Mouse (Mus musculus) CH12F3 (cell line): ENCODE results near the gene Pgbd1.
"Not testable (repeated sequence)": the region's sequence is repeated elsewhere in the genome, so short reads cannot be mapped to it uniquely, and the experiment has no call there.

Experiments
- in situ Hi-C: fragments of 300-500 bp; cut with MboI; formaldehyde crosslinking; loops from 2 replicates; pipeline ENCODE4 v1.14.3; 2020; ENCODE audit warnings: low sequenced_read_pairs

Gene Pgbd1

GRCm38 (mm10) chr13:21440503-21441206 lies at the start of gene Pgbd1:
Pgbd1 (minus strand) TSS chr13:21441058.
- in situ Hi-C loops, result no loop called here

- in situ Hi-C loops, result no loop called here
These were observed 46.0 kb upstream of the Pgbd1 start for GRCm38 (mm10) chr13:21486881-21487280.

- in situ Hi-C loops, result not testable (repeated sequence)
These were observed 38.2 kb upstream of the Pgbd1 start, which contains the start of the genes Zkscan4 and Gm10065 for GRCm38 (mm10) chr13:21478759-21479670. Zkscan4 (plus strand) TSS chr13:21478907. Gm10065 (minus strand) TSS chr13:21479441.

GRCm38 (mm10) chr13:21472427-21472826 lies 31.6 kb upstream of the Pgbd1 start:
- in situ Hi-C loops, result no loop called here

GRCm38 (mm10) chr13:21469097-21469496 lies 28.2 kb upstream of the Pgbd1 start:
- in situ Hi-C loops, result no loop called here

- in situ Hi-C loops, result no loop called here
These were observed 27.5 kb upstream of the Pgbd1 start, which contains the start of gene Nkapl for GRCm38 (mm10) chr13:21468061-21469019. Nkapl (minus strand) TSS chr13:21468509.

- in situ Hi-C loops, result no loop called here
These were observed 26.5 kb upstream of the Pgbd1 start for GRCm38 (mm10) chr13:21467336-21467735.

GRCm38 (mm10) chr13:21462516-21462915 lies 21.7 kb upstream of the Pgbd1 start:
- in situ Hi-C loops, result not testable (repeated sequence)

GRCm38 (mm10) chr13:21456347-21456746 lies 15.5 kb upstream of the Pgbd1 start:
- in situ Hi-C loops, result no loop called here

GRCm38 (mm10) chr13:21454133-21454532 lies 13.3 kb upstream of the Pgbd1 start:
- in situ Hi-C loops, result no loop called here

- in situ Hi-C loops, result no loop called here
These were observed 12.6 kb upstream of the Pgbd1 start, which contains the start of gene Zscan26 for GRCm38 (mm10) chr13:21453449-21453848. Zscan26 (minus strand) TSS chr13:21453730.

- in situ Hi-C loops, result no loop called here
These were observed 12.2 kb upstream of the Pgbd1 start for GRCm38 (mm10) chr13:21453042-21453441.

GRCm38 (mm10) chr13:21447856-21448614 lies 7.2 kb upstream of the Pgbd1 start:
- in situ Hi-C loops, result no loop called here

- in situ Hi-C loops, result no loop called here
These were observed 5.9 kb upstream of the Pgbd1 start for GRCm38 (mm10) chr13:21446796-21447195.

GRCm38 (mm10) chr13:21441207-21441572 lies 332 bp upstream of the Pgbd1 start:
- in situ Hi-C loops, result no loop called here

GRCm38 (mm10) chr13:21435476-21435875 lies 5.4 kb downstream of the Pgbd1 start:
- in situ Hi-C loops, result no loop called here

GRCm38 (mm10) chr13:21427631-21428030 lies 13.2 kb downstream of the Pgbd1 start:
- in situ Hi-C loops, result no loop called here

GRCm38 (mm10) chr13:21423301-21423700 lies 17.6 kb downstream of the Pgbd1 start:
- in situ Hi-C loops, result no loop called here

GRCm38 (mm10) chr13:21418865-21419264 lies 22.0 kb downstream of the Pgbd1 start:
- in situ Hi-C loops, result no loop called here
